Mouse (Mus musculus) limb, embryonic 13.5 days (tissue): ENCODE measurements around the gene Wdr78. TPM values are rescaled to one million over a fixed set of nuclear protein-coding genes. Genes with fewer than 3 reads are reported as not detected.

Experiments
- ATAC-seq: fragments of 200-750 bp; cut with Nextera tagmentation; 2 replicates; pipeline ENCODE4 v1.8.0; 2017; ENCODE audit warnings: low read depth, moderate number of reproducible peaks, moderate TSS enrichment; ENCODE audit not compliant: low FRiP score
- H3K27ac ChIP-seq: fragments of 300-500 bp; sonication (generic); 2 replicates; pipeline ENCODE4 v1.5.1; 2015; ENCODE audit warnings: inconsistent platforms, mild to moderate bottlenecking, moderate library complexity
- H3K27me3 ChIP-seq: fragments of 300-500 bp; sonication (generic); 2 replicates; pipeline ENCODE4 v1.6.1; 2015; ENCODE audit warnings: mild to moderate bottlenecking, inconsistent platforms
- H3K36me3 ChIP-seq: fragments of 300-500 bp; sonication (generic); 2 replicates; pipeline ENCODE4 v1.6.1; 2015; ENCODE audit warnings: inconsistent platforms, mild to moderate bottlenecking, moderate library complexity
- H3K4me1 ChIP-seq: fragments of 300-500 bp; sonication (generic); 2 replicates; pipeline ENCODE4 v1.6.1; 2015; ENCODE audit warnings: inconsistent platforms
- H3K4me2 ChIP-seq: fragments of 300-500 bp; sonication (generic); replicated peaks from 2 replicates; pipeline ENCODE4 v1.6.1; 2015; ENCODE audit warnings: inconsistent platforms, mild to moderate bottlenecking, moderate library complexity
- H3K4me3 ChIP-seq: fragments of 300-500 bp; sonication (generic); 2 replicates; pipeline ENCODE4 v1.5.1; 2015; ENCODE audit warnings: moderate library complexity, mild to moderate bottlenecking, inconsistent platforms
- H3K9ac ChIP-seq: fragments of 300-500 bp; sonication (generic); 2 replicates; pipeline ENCODE4 v1.6.1; 2015; ENCODE audit warnings: mild to moderate bottlenecking, inconsistent platforms
- H3K9me3 ChIP-seq: fragments of 300-500 bp; sonication (generic); 2 replicates; pipeline ENCODE4 v1.6.1; 2016; ENCODE audit warnings: inconsistent platforms
- WGBS: fragments of 180-500 bp; shearing (Covaris S2); methylation state at CpG from one replicate; pipeline ENCODE4 v1.1.7; 2015; 5-methylcytosine and 5-hydroxymethylcytosine counted together
- polyA plus RNA-seq: library from polyadenylated mRNA; unstranded; fragments of >200 nt; fragmentation: Nextera tagmentation; extraction: Ambion mirVana; gene quantifications from 2 replicates; pipeline ENCODE4 v1.2.1, GENCODE M21; 2015

Gene Wdr78
- 3.7 and 3.8 TPM in 2 replicates for polyA plus RNA-seq

- Histone ChIP-seq H3K4me3 (peak within 1 kb of the TSS; percentile 82), H3K36me3 (peaks cover 14% of the 10 kb centered on the region), H3K9ac (peak within 1 kb of the TSS; percentile 79), H3K27me3 (no peaks in the 10 kb centered on the region), H3K27ac (peak within 1 kb of the TSS; percentile 99), H3K4me1 (peaks cover 24% of the 10 kb centered on the region), H3K4me2 (peak within 1 kb of the TSS; percentile 79), H3K9me3 (no peaks in the 10 kb centered on the region)
- under 1% methylated on average over 89 of the region's 90 CpGs for WGBS
- ATAC-seq = peak; percentile 99
Observed at GRCm38 (mm10) chr4:103114184-103115111, at the start of gene Wdr78, which contains the start of gene Mier1. TSS of gene Wdr78 (minus strand) at chr4:103114555. TSS of gene Mier1 (plus strand) at chr4:103114390.

GRCm38 (mm10) chr4:103158781-103159180 is 44.4 kb upstream of the Wdr78 start:
- no peaks in the 10 kb centered on the region for H3K4me1 ChIP-seq
- no peak overlapping the region for H3K9ac ChIP-seq
- peaks cover 65% of the 10 kb centered on the region for H3K36me3 ChIP-seq
- H3K27me3 ChIP-seq = no peaks in the 10 kb centered on the region
- no peaks in the 10 kb centered on the region for H3K9me3 ChIP-seq
- 88% methylated on average over 4 of the region's 4 CpGs for WGBS
- ATAC-seq = no peak
- no peak overlapping the region for H3K4me2 ChIP-seq
- H3K27ac ChIP-seq = no peak overlapping the region
- H3K4me3 ChIP-seq = no peak overlapping the region

DNA sequence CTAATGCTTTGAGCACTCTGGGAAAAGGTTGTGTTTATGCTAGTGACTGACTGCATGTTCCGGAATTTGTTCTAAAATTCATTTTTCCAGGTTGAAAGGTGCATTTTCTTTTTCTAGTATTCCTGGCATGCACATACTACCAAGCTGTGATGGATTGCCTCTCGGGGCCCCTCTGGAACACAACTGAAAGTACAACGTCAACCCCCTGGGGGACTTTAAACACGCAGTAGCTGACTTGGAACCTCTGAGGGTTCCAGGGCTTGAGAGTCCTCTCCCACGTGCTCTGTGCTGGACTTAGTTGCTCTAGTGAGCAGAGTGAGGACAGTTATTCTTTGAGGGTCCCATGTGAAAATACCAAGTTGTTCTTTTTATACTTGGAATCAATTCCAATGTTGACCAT is 37.6 kb upstream of the Wdr78 start:
- peaks cover 80% of the 10 kb centered on the region for H3K36me3 ChIP-seq
- H3K4me2 ChIP-seq = no peak overlapping the region
- ATAC-seq = no peak
- H3K9me3 ChIP-seq = no peaks in the 10 kb centered on the region
- H3K4me3 ChIP-seq = no peak overlapping the region
- no peaks in the 10 kb centered on the region for H3K4me1 ChIP-seq
- H3K9ac ChIP-seq = no peak overlapping the region
- H3K27me3 ChIP-seq = no peaks in the 10 kb centered on the region
- whole genome bisulfite sequencing = 75% methylated on average over 5 of the region's 5 CpGs
- H3K27ac ChIP-seq = no peak overlapping the region

GRCm38 (mm10) chr4:103146339-103146738 is 32.0 kb upstream of the Wdr78 start:
- Histone ChIP-seq H3K4me3 (no peak overlapping the region), H3K9me3 (no peaks in the 10 kb centered on the region), H3K4me2 (no peak overlapping the region), H3K27ac (no peak overlapping the region), H3K4me1 (no peaks in the 10 kb centered on the region), H3K9ac (no peak overlapping the region), H3K27me3 (no peaks in the 10 kb centered on the region), H3K36me3 (peaks cover 63% of the 10 kb centered on the region)
- WGBS = 48% methylated on average over 5 of the region's 5 CpGs
- no peak for ATAC-seq

- WGBS = 90% methylated on average over 1 of the region's 1 CpGs
- Histone ChIP-seq H3K4me1 (no peaks in the 10 kb centered on the region), H3K27ac (no peak overlapping the region), H3K36me3 (peaks cover 39% of the 10 kb centered on the region), H3K27me3 (no peaks in the 10 kb centered on the region), H3K4me2 (no peak overlapping the region), H3K9me3 (no peaks in the 10 kb centered on the region), H3K9ac (no peak overlapping the region), H3K4me3 (no peak overlapping the region)
- ATAC-seq = no peak
Observed at GRCm38 (mm10) chr4:103136946-103137345, 22.6 kb upstream of the Wdr78 start.

- no peak for ATAC-seq
- Histone ChIP-seq H3K27ac (no peak overlapping the region), H3K4me3 (no peak overlapping the region), H3K9ac (no peak overlapping the region), H3K4me1 (peaks cover 9% of the 10 kb centered on the region), H3K4me2 (no peak overlapping the region), H3K9me3 (no peaks in the 10 kb centered on the region), H3K27me3 (no peaks in the 10 kb centered on the region), H3K36me3 (peaks cover 6% of the 10 kb centered on the region)
- WGBS = 87% methylated on average over 4 of the region's 4 CpGs
Observed at GRCm38 (mm10) chr4:103126533-103126932, 12.2 kb upstream of the Wdr78 start.

- no peak for ATAC-seq
- Histone ChIP-seq H3K27me3 (no peaks in the 10 kb centered on the region), H3K9me3 (no peaks in the 10 kb centered on the region), H3K4me2 (no peak overlapping the region), H3K4me3 (no peak overlapping the region), H3K36me3 (no peaks in the 10 kb centered on the region), H3K9ac (no peak overlapping the region), H3K4me1 (peaks cover 24% of the 10 kb centered on the region), H3K27ac (no peak overlapping the region)
Observed at GRCm38 (mm10) chr4:103123606-103124005, 9.3 kb upstream of the Wdr78 start.

GRCm38 (mm10) chr4:103123086-103123485 is 8.7 kb upstream of the Wdr78 start:
- ATAC-seq = no peak
- no peak overlapping the region; the same call in 1 of the 2 replicates for H3K4me2 ChIP-seq
- H3K36me3 ChIP-seq = no peaks in the 10 kb centered on the region
- H3K4me1 ChIP-seq = peaks cover 26% of the 10 kb centered on the region
- 69% methylated on average over 2 of the region's 2 CpGs for WGBS
- H3K9me3 ChIP-seq = no peaks in the 10 kb centered on the region
- H3K9ac ChIP-seq = no peak overlapping the region
- no peak overlapping the region for H3K4me3 ChIP-seq
- no peak overlapping the region for H3K27ac ChIP-seq
- no peaks in the 10 kb centered on the region for H3K27me3 ChIP-seq

DNA sequence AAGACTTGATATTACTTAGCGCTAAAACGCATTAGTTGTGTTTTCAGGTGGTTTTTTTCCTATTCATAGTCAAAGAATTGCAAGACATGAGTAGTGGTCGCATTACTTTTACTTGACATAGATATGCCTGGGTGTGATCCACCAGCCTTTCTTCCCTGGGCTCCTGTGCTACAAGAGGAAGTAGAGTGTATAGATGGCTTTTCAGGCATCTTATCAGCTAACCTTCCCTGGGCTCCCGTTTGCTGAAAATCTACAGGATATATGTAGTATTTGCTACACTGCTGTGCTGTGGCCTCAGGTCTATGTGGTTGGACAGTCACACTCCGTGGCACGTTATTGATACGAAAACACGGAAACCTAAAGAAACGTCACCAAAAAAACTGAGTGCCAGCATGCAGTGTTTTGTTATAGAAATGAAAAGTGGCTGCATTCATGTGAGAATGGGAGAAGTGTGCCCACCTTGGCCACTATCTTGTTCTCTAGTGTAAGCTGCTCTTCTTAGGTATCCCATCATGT is 6.6 kb upstream of the Wdr78 start:
- Histone ChIP-seq H3K36me3 (peaks cover 5% of the 10 kb centered on the region), H3K4me2 (peak overlapping the region; percentile 70), H3K9ac (0 out of 2 replicates have a peak overlapping the region, but pooled peaks have one; percentile 4), H3K27me3 (no peaks in the 10 kb centered on the region), H3K9me3 (no peaks in the 10 kb centered on the region), H3K27ac (no peak overlapping the region), H3K4me3 (peak overlapping the region; percentile 88), H3K4me1 (peaks cover 26% of the 10 kb centered on the region)
- 91% methylated on average over 9 of the region's 9 CpGs for WGBS
- no peak for ATAC-seq

DNA sequence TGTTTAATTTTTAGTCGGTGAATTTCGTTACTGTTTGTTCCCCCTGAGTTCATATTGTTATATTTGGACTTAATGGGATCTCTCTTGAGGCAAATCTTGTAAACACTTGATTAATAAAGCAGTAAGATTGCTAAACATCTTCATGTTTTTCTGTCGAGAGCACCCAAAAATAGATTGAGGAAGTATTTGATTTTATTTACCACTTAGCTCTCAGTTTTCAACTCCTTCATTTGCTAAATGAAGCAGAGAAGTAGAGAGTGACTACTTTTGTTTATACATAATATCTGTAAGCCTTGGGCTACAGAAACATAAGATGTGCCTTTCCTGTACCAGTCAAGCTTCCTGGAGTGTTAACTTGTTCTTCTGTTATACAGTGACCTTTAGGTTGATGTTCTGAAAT is 6.0 kb upstream of the Wdr78 start:
- Histone ChIP-seq H3K4me1 (peaks cover 29% of the 10 kb centered on the region), H3K9me3 (no peaks in the 10 kb centered on the region), H3K4me2 (peak overlapping the region; percentile 70), H3K9ac (peak overlapping the region; percentile 98), H3K36me3 (peaks cover 5% of the 10 kb centered on the region), H3K4me3 (peak overlapping the region; percentile 88), H3K27ac (no peak overlapping the region), H3K27me3 (no peaks in the 10 kb centered on the region)
- 34% methylated on average over 3 of the region's 3 CpGs for WGBS
- no peak for ATAC-seq

DNA sequence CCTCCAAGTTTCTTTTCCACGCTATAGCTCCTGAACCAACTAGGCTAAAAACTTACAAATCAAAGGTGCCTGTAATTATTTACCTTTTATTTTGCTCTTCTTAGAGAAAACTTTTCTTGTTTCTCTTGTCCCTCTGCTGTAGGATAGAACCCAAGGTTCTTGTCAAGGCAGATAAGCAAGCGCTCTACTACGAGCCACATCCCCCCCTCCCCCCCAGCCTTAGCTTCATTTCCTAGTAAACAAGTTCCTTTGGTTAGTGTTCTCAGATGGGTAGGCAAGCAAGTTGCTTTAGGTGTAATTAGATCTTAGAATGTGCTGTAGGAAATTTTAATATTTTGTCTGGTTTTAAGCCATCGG is 5.7 kb upstream of the Wdr78 start:
- peaks cover 32% of the 10 kb centered on the region for H3K4me1 ChIP-seq
- H3K27ac ChIP-seq = peak overlapping the region; percentile 95
- H3K27me3 ChIP-seq = no peaks in the 10 kb centered on the region
- H3K4me3 ChIP-seq = peak overlapping the region; percentile 88
- H3K36me3 ChIP-seq = peaks cover 5% of the 10 kb centered on the region
- H3K9me3 ChIP-seq = no peaks in the 10 kb centered on the region
- 0 out of 2 replicates have a peak, but pooled peaks have one; percentile 9 for ATAC-seq
- H3K4me2 ChIP-seq = peak overlapping the region; percentile 70
- peak overlapping the region; percentile 98 for H3K9ac ChIP-seq
- WGBS = 12% methylated on average over 4 of the region's 4 CpGs

DNA sequence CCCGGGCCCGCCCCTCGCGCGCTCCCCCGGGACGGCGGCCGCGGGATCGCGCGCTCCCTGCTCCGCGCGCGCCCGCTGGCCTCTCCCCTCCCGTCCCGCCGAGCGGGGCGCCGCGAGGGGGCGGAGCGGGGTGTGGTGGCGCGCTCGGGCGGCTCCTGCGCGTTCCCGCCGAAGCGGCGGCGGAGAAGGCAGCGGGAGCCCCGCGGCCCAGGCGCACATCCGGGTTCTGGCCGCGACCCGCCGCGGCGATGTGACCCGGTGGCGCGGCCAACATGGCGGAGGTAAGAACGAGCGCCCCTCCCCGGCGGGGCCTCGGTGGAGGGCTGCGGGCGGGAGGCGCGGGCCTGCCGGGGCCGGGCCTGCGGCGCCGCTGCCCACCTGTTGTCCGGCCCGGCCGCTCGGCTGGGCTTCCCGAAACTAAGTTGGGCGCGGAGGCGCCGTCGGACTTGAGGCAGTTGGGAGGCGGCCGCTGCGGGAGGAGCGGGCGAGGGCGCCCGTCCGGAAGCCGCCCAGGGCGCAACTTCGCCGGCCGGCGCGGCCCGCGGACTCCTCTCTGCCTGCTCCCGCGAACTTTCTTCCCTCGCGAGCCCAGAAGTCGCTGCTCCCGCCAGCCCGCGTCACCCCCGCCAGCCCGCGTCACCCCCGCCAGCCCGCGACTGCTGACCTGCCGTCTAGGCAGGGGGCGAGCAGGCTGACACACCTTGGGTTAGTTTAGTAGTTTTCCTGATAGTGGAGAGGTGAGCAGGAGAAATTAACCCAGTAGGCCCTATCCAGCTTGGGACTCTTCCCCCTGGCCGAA is 5.1 kb upstream of the Wdr78 start:
- under 1% methylated on average over 86 of the region's 111 CpGs for WGBS
- peak overlapping the region; percentile 88 for H3K4me3 ChIP-seq
- ATAC-seq = peak; percentile 71
- peak overlapping the region; percentile 95 for H3K27ac ChIP-seq
- H3K9ac ChIP-seq = peak overlapping the region; percentile 98
- H3K4me1 ChIP-seq = peaks cover 34% of the 10 kb centered on the region
- no peaks in the 10 kb centered on the region for H3K27me3 ChIP-seq
- H3K4me2 ChIP-seq = peak overlapping the region; percentile 70
- H3K9me3 ChIP-seq = no peaks in the 10 kb centered on the region
- peaks cover 5% of the 10 kb centered on the region for H3K36me3 ChIP-seq
